Mouse (Mus musculus): Measurements from ENCODE around the gene Lrmp. TPM values are rescaled to one million over a fixed set of nuclear protein-coding genes. Genes with fewer than 3 reads are reported as not detected.
"Not testable (repeated sequence)": the region's sequence is repeated elsewhere in the genome, so short reads cannot be mapped to it uniquely, and the experiment has no call there.

Gene Lrmp
- total RNA-seq, 2 experiments from 2014 or later, result 3.9 to 5.8 TPM

DNA sequence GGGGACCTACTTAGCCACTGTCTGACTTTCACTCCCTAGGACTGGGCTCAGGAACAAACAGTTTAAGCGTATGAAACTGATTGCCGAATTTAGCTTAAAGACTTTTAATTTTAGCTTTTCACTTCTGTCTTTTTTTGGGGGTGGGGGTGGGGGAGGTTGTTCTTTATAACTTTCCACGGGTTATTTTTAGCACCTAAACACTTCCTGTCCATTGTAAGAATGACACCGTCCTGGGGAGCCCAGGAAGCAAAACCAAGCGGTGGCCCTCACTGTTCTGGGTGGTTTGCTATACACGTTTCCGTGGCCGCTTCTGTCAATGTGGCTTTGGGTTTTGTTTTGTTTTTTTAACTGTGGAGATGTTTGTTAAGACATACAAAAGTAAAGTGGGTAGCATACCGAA lies 14.5 kb upstream of the Lrmp start:
- DNase-seq (ENCODE audit: extremely low spot score in 1 of 2, low spot score in 1 of 2), result no peak

DNA sequence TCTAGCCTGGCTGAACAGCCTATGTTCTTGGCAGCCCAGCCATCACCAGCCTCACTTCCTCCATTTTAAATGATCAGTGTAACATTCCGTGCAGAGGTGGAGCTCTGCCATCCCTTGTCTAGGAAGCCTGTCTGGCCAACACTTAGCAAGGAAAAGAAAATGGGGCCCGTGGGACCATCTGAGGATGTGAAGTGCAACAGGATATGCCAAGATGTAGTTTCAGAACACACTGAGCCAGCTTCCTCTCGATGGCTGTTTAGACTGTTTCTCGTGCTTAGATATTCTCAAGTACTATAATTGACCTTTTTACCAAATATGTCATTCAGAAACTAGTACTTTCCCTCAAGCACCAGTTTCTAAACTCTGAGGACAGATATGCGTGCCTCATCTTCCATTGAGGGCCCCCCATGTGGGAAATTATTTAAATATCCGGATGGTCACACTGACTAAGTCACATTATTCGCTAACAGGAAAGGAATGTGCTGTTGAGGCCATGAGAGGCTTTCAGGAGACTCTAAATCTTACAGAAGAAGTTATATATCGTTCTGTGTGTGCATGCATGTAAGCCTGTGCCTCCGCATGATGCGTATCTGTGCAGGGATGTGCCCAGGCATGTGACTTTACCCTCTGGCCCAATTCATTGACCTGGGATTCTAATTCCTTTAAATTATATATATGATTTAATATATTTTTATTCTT lies 11.1 kb upstream of the Lrmp start:
- no peak for DNase-seq (ENCODE audit: extremely low spot score in 1 of 2, low spot score in 1 of 2)

DNA sequence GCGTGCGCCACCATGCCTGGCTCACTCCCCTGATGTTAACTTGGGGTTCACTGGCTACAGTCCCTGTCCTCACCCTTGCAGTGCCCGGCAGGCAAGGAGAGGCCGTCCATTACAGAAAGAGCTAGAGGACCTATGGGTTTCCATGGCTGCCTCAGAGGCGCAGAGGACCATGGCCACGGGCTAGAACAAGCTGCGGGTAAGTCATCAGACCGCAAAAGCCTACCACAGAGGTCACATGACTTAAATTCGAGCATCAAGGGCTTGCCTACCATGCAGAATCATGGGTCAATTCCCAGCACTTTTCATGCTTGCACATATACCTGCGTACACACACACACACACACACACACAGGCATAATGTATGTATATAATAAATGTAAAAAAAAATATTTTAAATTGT lies 10.0 kb upstream of the Lrmp start:
- DNase-seq (ENCODE audit: extremely low spot score in 1 of 2, low spot score in 1 of 2), result no peak

DNA sequence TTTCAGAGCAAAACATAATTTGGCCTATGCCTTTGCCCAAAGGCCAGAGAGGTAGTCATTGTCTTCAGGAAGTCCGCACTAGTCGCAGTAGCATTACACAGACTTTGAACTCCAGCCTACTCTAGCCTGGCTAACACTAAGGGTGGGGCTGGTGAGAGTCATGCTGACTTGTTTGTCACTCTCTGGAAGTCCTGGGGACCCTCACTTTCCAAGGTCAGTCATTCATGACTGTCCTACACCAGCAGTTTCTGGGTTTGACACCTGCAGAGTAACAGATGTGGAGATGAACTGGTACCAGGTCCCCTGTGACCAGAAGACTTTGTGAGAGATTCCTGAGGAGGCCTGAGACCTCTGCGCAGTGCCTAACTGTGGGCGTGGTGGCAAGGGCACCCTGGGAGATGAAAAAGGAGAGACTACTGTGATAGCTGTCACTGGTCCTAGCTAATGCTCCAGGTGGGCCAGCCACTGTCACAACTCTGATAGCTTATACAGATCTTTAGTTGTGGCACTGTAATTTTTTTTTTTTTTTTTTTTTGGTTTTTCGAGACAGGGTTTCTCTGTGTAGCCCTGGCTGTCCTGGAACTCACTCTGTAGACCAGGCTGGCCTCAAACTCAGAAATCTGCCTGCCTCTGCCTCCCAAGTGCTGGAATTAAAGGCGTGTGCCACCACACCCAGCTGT lies 9.2 kb upstream of the Lrmp start:
- DNase-seq (ENCODE audit: extremely low spot score in 1 of 2, low spot score in 1 of 2), result no peak

DNA sequence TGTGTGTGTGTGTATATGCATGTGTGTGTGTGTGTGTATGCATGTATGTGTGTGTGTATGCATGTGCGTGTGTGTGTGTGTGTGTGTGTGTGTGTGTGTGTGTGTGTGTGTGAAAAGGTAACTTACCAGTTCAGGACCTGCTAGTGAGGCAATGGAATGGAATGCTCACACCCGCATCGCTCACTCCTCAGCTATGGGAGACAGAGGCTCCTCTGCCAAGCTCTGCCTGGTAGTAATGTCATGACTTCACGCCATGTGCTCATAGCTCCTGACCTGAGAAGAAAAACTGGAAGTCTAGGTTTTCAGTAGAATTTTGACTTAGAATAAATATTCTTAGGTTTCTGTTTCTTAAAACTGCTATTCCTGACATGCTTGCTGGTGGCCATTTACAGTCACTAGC lies 4.7 kb upstream of the Lrmp start:
- DNase-seq (ENCODE audit: extremely low spot score in 1 of 2, low spot score in 1 of 2), result no peak

DNA sequence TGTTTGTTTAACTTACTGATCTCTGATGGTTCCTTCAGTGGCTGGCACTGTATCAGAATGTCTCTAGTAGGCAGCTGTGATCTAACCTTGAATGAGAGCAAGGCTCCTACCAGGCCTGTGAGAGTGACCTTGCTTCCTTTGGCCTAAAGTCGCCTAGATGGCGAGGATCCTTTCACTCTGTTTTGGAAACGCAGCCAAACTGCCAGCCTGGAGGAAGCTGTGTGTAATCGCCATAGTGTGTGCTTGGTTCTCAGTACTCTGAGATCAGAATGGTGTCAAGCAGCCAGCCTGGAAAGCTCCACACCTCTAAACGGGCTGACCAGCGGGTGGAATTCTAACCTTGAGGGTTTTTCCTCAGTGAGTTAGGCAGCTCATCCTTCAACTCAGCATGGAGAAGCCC lies 2.6 kb upstream of the Lrmp start:
- no peak for DNase-seq (ENCODE audit: extremely low spot score in 1 of 2, low spot score in 1 of 2)

DNA sequence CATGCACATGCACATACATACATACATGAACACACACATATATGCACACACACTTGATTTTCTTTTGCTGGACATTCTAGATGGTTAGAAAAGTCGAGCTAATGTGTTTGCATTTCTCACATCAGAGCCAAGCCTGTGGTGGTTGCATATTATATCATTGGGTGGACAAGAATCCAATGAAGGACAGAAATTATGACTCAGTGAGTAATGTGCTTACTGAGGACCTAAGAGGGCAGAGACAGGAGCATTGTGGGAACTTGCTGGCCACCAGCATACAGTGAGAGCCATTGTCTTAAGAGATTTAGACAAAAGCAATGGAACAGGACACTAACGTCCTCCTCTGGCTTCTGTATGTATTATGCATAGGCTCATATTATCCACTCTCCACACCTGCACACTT lies 892 bp upstream of the Lrmp start:
- DNase-seq (ENCODE audit: extremely low spot score in 1 of 2, low spot score in 1 of 2), result no peak

DNA sequence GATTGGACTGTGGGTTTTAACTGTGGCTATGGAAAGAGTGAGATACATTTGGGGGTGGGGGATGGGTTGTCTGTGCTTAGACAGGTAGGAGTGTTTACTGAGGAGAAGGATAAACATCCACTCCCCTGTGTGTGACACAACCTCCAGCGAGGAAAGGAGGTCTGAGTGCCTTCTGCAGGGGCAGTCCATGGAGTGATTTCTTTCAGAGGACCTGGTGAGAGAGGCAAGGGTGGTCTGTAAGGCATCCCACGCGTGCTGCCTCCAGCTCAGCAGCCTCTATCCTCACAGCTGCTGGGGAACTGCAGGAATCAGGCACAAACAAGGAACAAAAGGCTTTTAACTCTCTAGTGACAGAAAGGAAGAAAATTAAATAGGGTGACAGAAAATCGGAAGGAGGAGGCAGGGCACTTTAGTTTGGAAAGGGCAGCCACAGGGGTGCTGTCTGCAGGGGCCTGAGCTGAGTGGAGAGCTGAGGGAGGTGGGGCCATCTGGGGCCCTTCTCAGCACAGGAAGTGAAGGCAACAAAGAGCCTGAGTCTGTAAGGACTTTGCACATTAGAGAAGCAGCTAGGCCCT lies 732 bp downstream of the Lrmp start:
- no peak for DNase-seq (ENCODE audit: extremely low spot score in 1 of 2, low spot score in 1 of 2)

DNA sequence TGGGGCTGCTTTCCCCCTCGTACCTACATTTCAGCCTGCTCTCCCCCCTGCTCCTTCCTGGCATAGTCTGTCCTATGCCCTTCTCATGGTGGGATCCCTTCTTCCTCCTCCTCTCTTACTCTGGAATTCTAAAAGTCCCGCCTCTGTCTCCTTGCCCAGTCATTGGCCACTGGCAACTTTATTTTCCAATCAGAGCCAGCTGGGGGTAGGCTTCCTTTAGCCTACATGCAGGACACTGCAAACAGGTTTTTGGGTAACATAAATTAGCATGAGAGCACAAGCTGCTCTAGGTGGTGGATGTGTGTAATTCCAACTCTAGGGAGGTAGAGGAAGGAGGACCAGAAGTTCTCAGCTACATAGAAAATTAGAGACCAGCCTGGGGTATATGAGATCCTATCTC lies 4.6 kb downstream of the Lrmp start:
- DNase-seq (ENCODE audit: extremely low spot score in 1 of 2, low spot score in 1 of 2), result no peak

DNA sequence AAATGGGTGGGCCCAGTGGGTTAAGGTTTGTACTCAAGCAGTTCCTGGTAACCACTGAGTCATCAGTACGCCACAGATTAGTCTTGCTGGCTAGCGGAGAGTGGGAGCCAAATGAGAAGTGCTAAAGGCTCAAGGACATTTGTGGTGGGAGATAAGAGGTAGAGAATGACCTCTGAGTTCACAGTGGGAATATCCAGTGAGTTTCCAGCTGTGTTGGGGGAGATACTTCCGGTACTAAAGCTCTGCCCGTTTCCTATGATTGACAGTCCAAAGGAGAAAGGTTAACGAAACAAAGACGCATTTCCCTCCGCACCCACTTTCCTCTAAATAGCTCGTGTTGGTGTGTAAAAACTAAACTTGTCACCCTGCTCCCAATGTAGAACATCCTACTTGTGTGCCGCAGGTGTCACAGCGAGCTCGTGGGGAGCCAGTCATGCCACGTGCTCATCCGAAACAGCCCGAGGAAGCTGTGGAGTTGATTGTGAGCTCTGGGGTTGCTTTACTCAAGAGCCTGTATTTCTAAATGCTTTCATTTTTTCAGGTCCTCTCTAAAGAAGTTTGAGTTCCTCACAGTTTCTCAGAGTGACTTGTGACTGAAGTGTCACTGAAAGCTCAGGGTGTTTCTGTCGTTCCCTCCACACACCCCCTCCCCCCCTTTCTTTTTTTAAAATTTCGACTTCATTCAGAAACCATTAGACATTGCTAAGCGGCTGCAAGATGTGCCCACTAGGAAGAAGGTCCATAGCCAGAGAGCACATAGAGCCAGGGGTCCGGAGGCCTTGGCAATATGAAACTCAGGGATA lies 5.5 kb downstream of the Lrmp start:
- no peak for DNase-seq (ENCODE audit: extremely low spot score in 1 of 2, low spot score in 1 of 2)

DNA sequence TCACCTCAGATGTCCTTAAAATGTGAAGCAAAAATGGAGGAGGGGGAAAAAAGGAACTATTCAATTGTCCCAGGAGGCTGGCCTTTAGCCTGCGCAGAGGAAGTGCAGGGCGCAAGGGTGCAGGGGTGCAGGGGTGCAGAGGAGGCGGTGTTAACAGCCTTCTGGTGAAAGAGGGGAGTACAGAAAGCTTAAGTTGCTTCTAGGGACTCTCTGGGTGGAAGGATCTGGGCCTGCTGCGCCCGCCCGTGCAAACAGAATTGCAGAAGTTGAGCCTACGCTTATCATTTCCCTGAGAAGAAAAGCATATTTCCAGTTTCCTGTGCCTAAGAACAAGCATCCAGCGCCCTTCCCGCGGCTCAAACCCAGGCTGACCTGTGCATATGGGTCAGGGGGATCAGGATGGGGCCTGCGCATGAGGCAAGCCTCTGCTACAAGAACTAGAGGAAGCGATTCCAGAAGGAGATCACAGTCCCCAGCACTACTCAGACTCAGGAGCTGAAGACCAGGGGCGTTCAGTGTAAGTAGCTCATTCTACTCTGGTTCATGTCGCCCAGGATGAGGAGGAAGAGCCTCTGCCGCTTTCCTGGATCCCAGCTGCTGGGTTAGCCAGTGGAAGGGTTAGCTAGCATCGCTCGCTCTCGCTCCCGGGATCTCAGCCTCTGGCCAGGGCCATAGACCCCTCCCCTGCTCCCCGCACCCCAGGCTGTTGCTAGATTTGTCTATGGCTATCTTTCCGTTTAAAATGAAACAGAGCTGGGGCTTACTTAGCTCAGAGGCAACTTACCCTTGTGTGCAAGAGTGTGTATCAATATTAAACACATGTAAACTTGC lies 6.4 kb downstream of the Lrmp start:
- DNase-seq (ENCODE audit: extremely low spot score in 1 of 2, low spot score in 1 of 2), result no peak

DNA sequence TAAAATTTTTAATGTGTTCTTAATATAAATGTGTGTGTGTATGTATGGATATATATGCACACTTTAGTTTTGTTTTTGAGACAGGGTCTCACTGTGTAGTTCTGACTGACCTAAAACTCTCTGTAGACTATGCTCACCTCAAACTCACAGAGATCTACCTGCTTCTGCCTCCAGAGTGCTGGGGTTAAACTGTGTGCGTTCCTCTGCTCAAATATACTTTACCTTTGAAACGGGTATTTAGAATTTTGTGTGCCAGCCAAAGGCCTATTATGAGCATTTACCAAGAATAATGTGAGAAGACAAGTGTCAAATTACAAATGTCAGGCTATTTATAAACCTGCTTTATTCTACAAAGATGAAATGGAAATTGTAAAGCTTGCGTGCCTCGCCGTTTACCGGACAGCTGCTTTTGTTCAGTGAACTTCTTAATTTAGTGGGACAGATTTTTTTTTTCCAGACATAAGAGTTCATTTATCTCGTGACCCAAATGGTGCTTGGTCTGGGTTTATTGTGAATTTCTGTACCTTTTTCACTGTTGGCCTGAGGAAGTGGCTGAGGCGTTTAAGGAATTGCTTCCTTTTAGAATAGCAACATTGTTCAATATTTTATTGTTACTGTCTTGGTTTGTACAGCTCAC lies 7.1 kb downstream of the Lrmp start:
- no peak for DNase-seq (ENCODE audit: extremely low spot score in 1 of 2, low spot score in 1 of 2)

DNA sequence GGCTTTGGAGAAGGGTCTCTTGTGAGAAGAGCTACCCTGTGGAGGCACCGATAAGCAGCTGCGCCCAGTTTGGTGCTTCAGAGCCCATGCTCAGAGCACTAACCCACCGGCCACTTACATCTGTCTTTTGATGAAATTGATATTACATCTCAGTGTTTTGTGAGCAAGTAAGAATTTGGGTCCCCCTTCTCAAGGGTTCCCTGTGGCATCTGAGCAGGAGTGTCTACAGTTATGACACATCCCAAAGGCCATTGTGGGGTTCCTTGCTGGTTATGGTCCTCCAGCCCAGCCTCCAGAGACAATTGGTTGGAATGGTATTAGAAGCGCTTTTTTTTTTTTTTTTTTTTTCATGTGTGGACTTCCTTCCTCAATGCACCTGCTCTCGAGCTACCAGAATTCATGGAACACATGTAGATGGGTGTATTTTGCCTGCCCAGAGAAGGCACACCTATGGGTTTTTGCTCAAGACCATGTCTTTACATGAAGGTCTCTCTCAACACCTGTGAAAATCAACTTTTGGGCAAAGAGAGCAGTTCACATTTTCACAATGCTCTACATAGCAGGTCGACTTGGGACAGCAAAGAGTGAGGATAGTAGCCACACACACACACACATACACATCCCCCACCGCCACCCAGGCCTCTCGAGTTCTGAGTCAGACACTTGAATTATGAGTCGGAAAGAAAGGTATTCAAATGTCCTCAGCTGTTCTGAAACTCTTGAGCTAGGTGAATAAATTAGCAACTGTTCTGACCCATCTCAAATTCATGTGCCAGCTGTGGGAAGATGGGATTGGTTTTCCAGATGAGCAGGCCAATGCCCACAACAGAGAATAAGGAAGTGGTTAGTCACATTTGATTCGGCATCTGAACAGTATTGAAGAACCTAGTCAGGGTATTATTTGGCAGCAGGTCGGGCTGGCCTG lies 7.9 kb downstream of the Lrmp start:
- DNase-seq (ENCODE audit: extremely low spot score in 1 of 2, low spot score in 1 of 2), result no peak

DNA sequence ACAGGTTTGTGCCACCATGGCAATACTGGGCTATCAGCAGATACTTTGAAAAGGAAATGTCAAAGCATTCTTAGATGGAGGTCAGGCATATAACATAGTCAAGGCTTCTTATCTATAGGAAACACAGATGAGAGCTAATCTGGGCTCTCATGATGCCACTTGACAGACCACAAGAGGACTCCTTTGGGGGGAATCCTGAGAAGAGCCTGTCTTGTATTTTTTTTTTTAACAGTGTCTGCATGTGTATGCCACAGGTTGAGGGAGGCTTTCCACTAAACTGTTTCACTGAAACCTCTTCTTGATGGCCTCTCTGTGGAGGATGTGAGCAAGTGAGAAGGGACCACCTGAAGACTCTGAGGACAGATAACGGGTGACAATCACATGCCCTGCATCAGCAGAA lies 9.2 kb downstream of the Lrmp start:
- DNase-seq (ENCODE audit: extremely low spot score in 1 of 2, low spot score in 1 of 2), result no peak

DNA sequence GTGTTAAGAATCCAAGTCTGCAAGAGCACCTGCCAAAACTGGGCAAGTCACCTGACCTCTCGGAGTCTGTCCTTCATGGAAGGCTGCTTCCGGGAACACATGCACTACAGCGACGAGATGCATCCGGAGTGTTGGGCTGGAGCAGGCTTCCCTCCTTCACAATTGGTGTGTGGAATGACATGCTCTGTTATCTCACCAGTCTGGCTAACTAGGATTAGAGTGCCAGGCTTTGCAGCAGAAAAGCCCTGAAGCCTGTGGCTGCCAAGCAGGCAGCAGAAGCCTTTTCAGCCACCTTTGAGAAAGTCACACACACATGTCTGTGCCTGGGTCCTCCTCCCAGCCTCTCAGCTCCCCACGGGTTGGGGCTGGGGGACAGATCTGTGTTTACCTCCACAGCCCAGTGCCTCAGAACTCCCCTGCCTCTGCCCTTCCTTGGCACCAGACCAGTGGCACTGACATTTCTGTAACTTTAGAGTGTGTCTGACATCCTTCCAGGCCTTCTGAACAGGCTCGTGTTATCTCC lies 10.2 kb downstream of the Lrmp start:
- DNase-seq (ENCODE audit: extremely low spot score in 1 of 2, low spot score in 1 of 2), result peak in 1 of 2 experiments; percentile 4

DNA sequence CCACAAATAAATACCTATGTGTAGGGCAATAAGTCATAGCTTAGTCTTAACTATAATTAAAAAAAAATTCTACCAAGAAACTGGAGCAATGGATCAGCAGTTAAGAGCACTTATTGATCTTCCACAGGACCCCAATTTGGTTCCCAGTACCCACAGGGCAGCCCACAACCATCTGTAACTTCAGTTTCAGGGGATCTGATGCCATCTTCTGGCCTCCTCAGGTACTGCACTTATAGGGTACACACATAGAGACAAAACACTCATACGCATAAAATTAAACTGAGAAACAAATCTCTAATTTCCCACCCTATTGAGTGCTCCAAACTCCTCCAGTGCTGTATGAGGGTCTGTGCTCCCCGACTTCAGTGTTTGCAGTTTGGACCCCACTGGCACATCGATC lies 12.2 kb downstream of the Lrmp start:
- DNase-seq (ENCODE audit: extremely low spot score in 1 of 2, low spot score in 1 of 2), result no peak

DNA sequence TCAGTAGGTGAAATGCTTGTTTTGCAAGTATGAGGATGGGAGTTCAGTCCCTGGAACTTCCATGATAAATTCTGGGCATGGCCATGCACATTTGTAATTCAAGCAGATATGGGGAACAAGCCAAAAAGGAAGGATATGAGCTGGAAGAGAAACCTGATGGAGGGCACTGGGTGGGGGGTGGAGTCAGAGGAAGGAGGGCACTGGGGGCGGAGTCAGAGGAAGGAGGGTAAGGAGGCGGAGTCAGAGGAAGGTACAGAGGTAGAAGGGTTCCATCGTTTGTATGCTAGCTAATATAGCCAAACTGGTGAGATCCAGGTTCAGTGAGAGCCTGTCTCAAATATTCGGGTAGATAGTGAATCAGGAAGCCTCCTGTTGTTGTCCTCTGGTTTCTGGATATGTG lies 14.1 kb downstream of the Lrmp start:
- no peak for DNase-seq (ENCODE audit: extremely low spot score in 1 of 2, low spot score in 1 of 2)

DNA sequence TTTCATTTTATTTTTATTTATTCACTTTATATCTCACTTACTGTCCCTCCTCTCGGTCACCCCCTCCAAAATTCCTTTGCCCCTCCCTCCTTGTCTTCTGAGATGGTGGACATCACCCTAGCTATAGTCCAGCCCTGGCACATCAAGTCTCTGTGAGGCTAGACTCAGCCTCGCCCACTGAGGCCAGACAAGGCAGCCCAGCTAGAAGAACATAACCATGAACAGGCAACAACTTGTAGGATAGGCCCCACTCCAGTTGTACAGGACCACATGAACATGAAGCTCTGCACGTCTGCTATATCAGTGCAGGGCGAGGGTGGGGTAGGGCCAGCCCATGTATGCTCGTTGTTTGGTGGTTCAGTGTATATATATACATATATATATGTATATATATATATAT lies 16.5 kb downstream of the Lrmp start:
- DNase-seq (ENCODE audit: extremely low spot score in 1 of 2, low spot score in 1 of 2), result no peak

DNA sequence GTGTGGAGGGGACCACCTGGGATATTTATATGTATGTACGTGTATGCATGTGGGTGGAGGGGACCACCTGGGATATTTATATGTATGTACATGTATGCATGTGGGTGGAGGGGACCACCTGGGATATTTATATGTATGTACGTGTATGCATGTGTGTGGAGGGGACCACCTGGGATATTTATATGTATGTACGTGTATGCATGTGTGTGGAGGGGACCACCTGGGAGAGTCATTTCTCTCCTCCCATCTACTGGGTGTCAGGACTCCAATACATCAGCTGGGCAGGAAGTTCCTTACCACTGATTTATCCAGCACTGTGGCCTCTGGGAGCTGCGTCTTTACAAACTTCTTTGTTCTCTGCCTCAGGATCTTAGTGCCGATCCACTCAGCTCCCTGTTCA lies 17.5 kb downstream of the Lrmp start:
- not testable (repeated sequence) for DNase-seq (ENCODE audit: extremely low spot score in 1 of 2, low spot score in 1 of 2)
